Mouse (Mus musculus) lung, postnatal 0 days (tissue): Measurements from ENCODE around the gene Mxd1. TPM values are rescaled to one million over a fixed set of nuclear protein-coding genes. Genes with fewer than 3 reads are reported as not detected.

Source experiments
- ATAC-seq: fragments of 200-750 bp; cut with Nextera tagmentation; 2 replicates; pipeline ENCODE4 v1.8.0; 2017; ENCODE audit warnings: moderate library complexity
- DNase-seq: peaks from one replicate; pipeline ENCODE4 v3.0.0-alpha.2; 2016; ENCODE audit warnings: low spot score
- H3K27ac ChIP-seq: fragments of 300-500 bp; sonication (generic); 2 replicates; pipeline ENCODE4 v1.5.1; 2014; ENCODE audit warnings: antibody characterized with exemption, mild to moderate bottlenecking, low read length, mixed read lengths
- H3K27me3 ChIP-seq: fragments of 300-500 bp; sonication (generic); replicated peaks from 2 replicates; pipeline ENCODE4 v1.6.1; 2014; ENCODE audit warnings: low read length, mixed read lengths; ENCODE audit not compliant: insufficient read depth
- H3K36me3 ChIP-seq: fragments of 300-500 bp; sonication (generic); 2 replicates; pipeline ENCODE4 v1.6.1; 2014; ENCODE audit warnings: low read length, mixed read lengths; ENCODE audit not compliant: insufficient read depth
- H3K4me1 ChIP-seq: fragments of 300-500 bp; sonication (generic); 2 replicates; pipeline ENCODE4 v1.6.1; 2014; ENCODE audit warnings: antibody characterized with exemption, low read depth, low read length, mixed read lengths; ENCODE audit not compliant: insufficient read depth
- H3K4me2 ChIP-seq: fragments of 300-500 bp; sonication (generic); replicated peaks from 2 replicates; pipeline ENCODE4 v1.6.1; 2014; ENCODE audit warnings: low read depth, mild to moderate bottlenecking, low read length, moderate library complexity, mixed read lengths
- H3K4me3 ChIP-seq: fragments of 300-500 bp; sonication (generic); 2 replicates; pipeline ENCODE4 v1.5.1; 2014; ENCODE audit warnings: low read depth, low read length
- H3K9ac ChIP-seq: fragments of 300-500 bp; sonication (generic); replicated peaks from 2 replicates; pipeline ENCODE4 v1.6.1; 2014; ENCODE audit warnings: low read depth, mild to moderate bottlenecking
- H3K9me3 ChIP-seq: fragments of 300-500 bp; sonication (generic); 2 replicates; pipeline ENCODE4 v1.6.1; 2016; ENCODE audit warnings: low read length, mixed read lengths
- CTCF ChIP-seq: IDR thresholded peaks from 2 replicates; pipeline ENCODE4 v1.5.1; 2016; ENCODE audit warnings: antibody characterized with exemption, mild to moderate bottlenecking
- EP300 ChIP-seq: IDR thresholded peaks from 2 replicates; pipeline ENCODE4 v1.6.1; 2016; ENCODE audit warnings: antibody characterized with exemption, mild to moderate bottlenecking, control low read depth
- WGBS: fragments of 180-500 bp; shearing (Covaris S2); extraction: QIAGEN DNeasy Blood & Tissue Kit; methylation state at CpG from one replicate; pipeline ENCODE4 v1.1.7; 2014; 5-methylcytosine and 5-hydroxymethylcytosine counted together
- polyA plus RNA-seq: library from polyadenylated mRNA; unstranded; fragments of >200 nt; fragmentation: Nextera tagmentation; extraction: Ambion mirVana; gene quantifications from 2 replicates; pipeline ENCODE4 v1.2.1, GENCODE M21; 2015

The Mxd1 gene
- polyA plus RNA-seq, 1 experiment from 2014 or later = 16.4 TPM

DNA sequence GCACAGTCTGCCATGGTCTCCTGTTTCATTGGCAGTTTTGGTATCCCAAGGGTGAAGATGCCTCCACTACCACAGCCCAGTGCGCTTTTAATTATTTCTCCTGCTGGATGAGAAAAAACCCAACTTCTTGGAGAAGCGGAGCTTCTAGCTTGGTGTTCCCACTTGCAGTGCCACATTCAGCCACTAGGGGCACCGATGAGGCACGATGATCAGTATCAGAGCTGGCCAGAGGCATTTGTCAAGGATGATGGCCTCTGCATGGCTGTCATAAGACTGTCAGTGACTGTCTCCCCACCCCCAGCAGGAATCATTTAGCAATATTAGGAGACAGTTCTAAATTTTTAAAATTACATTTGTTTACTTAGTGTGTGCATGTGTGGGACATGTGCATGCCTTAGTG lies 69.8 kb downstream of the Mxd1 start:
- DNase-seq (peak; percentile 69), ATAC-seq (peak; percentile 63)
- Histone ChIP-seq H3K4me3 (no peak overlapping the region), H3K9ac (no peak overlapping the region), H3K4me2 (no peak overlapping the region), H3K36me3 (no peaks in the 10 kb centered on the region), H3K9me3 (no peaks in the 10 kb centered on the region), H3K27me3 (no peaks in the 10 kb centered on the region), H3K27ac (peak overlapping the region; percentile 62), H3K4me1 (peaks cover 9% of the 10 kb centered on the region)
- TF ChIP-seq EP300 (no peak), CTCF (peak; percentile 96)
- 19% methylated on average over 4 of the region's 4 CpGs for WGBS

DNA sequence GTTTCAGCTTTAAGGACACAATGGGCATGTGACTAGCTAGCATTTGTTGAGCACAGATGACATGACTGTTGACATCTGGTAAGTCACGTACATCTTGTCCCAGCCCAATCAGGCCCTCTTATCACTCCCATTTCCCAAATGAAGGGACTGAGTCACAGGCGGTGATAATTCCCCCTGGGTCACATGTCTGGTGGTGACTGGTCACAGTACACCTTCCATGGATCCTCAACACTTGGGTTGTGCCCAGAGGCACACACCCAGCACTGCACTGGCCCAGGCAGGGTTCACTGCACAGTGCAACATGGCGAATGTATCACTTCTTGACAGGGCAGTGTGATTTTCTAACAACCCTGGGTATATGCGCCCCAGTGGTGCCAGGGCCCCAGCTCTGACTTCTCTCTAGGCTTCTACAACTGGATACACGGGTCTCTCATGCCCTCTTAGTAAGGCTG lies 70.2 kb downstream of the Mxd1 start:
- Histone ChIP-seq H3K4me2 (no peak overlapping the region), H3K4me3 (no peak overlapping the region), H3K4me1 (peaks cover 9% of the 10 kb centered on the region), H3K27ac (no peak overlapping the region), H3K36me3 (no peaks in the 10 kb centered on the region), H3K27me3 (no peaks in the 10 kb centered on the region), H3K9me3 (no peaks in the 10 kb centered on the region), H3K9ac (no peak overlapping the region)
- no peak for ATAC-seq
- TF ChIP-seq EP300 (no peak), CTCF (no peak)
- 81% methylated on average over 5 of the region's 5 CpGs for WGBS
- DNase-seq = no peak

Other genes with a start within 250 kb of the Mxd1 start
- gene Gm44790, start 242.5 kb downstream of the Mxd1 start, polyA plus RNA-seq = not detected in 2 replicates
- gene C87436, start 230.8 kb downstream of the Mxd1 start, polyA plus RNA-seq = 23.3 and 23.5 TPM in 2 replicates
- gene Pcbp1, start 142.8 kb downstream of the Mxd1 start, polyA plus RNA-seq = 317 and 353 TPM in 2 replicates
- gene Asprv1, start 41.0 kb downstream of the Mxd1 start, polyA plus RNA-seq = 4.4 and 4.6 TPM in 2 replicates
- gene Snrnp27, start 15.4 kb upstream of the Mxd1 start, polyA plus RNA-seq = 91.2 and 95.5 TPM in 2 replicates
- gene Gmcl1, start 64.2 kb upstream of the Mxd1 start, polyA plus RNA-seq = 12.2 and 17.7 TPM in 2 replicates
- gene Anxa4, start 124.4 kb upstream of the Mxd1 start, polyA plus RNA-seq = 167 and 208 TPM in 2 replicates
- gene Aak1, start 180.4 kb upstream of the Mxd1 start, polyA plus RNA-seq = 5.5 and 6.3 TPM in 2 replicates